Mouse (Mus musculus): ENCODE results near the gene Gm26920.
A peak's percentile ranks its signal among the peaks of the same experiment; 100 is the strongest.
"Not testable (repeated sequence)": the region's sequence is repeated elsewhere in the genome, so short reads cannot be mapped to it uniquely, and the experiment has no call there.

Gene Gm26920

GRCm38 (mm10) chr7:30090092-30090969 lies at the start of gene Gm26920, which contains the start of gene Zfp566:
Gene Gm26920 (minus strand): TSS chr7:30090410.
Gene Zfp566 (minus strand): TSS chr7:30090527.
- peak; percentile 95 to 97 for DNase-seq

GRCm38 (mm10) chr7:30136826-30137225 lies 46.6 kb upstream of the Gm26920 start:
- peak in 1 of 2 experiments; percentile 18 for DNase-seq

- no peak for DNase-seq
Measured at GRCm38 (mm10) chr7:30132396-30132795, 42.2 kb upstream of the Gm26920 start.

DNA sequence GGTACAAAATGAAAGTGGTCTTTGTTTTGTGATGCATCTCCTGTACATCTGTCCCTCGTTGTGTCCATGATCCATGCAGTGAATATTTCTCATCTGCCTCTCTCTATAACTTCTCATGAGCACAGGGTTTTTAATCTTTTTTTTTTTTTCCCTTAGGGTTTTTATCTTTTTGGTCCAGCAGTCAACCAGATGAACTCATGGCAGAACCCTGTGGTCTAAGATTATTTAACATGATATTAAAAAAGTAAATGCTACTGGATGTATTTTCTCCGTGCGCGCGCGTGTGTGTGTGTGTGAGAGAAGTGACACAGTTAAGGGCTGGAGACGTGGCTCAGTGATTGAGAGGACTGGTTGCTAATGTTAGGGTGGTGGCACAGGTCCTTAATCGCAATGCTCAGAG lies 39.7 kb upstream of the Gm26920 start:
- DNase-seq, result no peak

GRCm38 (mm10) chr7:30122188-30122530 lies 31.9 kb upstream of the Gm26920 start:
- no peak for DNase-seq

- peak; percentile 94 to 96 for DNase-seq
Measured at GRCm38 (mm10) chr7:30121308-30122187, 31.3 kb upstream of the Gm26920 start, which contains the start of gene Zfp382. Gene Zfp382 (plus strand): TSS chr7:30121942.

DNA sequence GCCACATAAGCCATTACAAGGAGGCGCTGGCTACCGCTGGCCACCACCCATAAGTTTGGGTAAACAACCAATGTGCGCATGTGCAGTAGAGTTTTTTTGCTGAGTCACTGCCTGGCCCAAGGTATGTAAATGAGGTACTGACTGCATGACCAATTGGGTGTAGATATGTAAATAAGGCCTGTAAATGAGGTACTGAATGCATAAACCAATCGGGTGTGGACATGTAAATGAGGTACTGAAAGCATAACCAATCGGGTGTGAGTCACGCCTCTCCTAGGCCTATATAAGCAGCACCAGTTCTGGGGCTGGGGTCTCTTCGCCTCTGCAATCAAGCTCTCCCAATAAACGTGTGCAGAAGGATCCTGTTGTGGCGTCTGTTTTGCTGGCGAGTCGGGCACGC lies 27.7 kb upstream of the Gm26920 start:
- not testable (repeated sequence) for DNase-seq

GRCm38 (mm10) chr7:30116076-30116475 lies 25.9 kb upstream of the Gm26920 start:
- DNase-seq, result no peak

- DNase-seq, result peak; percentile 77 to 80
Measured at GRCm38 (mm10) chr7:30099297-30099696, 9.1 kb upstream of the Gm26920 start.

DNA sequence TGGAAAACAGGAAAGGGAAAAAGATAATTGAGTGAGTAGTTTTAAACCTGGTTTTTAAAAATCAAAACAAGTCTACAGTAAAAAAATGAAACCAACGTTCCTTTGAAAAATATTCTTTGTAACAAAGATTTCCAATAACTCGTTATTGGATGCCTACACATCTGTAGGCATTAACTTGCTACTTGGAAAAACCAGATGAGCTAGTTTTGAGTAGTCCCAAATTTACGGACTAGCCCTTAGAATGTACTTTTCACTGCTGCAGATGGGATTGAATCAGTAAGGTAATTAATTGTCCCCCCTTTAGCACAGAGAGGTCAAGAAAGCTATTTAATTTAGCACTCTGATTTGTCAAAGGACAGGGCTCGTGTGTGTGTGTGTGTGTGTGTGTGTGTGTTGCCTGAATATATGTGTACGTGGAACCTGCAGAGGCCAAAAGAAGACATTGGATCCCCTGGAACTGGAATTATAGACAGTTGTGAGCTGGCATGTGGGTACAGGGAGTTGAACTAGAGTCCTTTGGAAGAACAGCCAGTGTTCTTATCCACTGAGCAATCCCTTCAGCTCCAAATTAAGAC lies 5.4 kb upstream of the Gm26920 start:
- no peak for DNase-seq

DNA sequence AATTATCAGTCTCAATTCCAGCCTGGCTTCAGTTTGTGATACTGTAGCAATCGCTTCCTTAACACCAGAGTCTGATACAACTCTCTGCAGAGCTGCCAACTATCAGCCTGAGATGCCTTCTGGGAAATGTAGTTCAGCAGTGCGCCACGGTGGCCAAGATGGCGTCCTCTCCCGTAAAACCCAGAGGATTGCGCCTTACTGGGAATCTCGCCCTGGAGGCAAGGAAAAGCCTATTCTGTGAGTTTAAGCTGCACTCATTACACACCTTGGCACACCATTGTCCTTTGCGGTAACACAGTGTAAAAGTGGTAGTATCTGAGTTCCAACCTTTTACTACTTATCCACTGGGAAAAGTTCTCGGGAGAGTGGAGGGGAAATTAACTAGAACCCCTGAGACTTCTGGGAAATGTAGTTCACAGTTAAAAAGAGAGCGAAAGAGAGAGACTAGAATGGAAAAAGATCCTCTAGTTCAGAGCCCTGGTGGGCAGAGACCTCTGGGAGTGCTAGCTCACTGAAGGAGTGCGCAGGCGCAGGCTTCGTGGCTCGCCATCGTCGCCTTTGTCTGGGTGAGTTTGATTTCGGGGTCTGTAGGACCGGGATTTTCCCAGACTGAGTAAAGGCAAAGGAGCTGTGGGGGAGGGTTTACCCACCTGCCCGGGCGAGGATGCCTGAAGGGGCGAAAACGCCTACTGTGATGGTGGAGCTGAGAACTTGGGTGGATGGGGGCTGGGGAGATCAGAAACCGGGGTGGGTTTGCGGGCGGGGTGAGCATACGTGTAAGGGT lies 4.6 kb upstream of the Gm26920 start, which contains the start of gene Zfp260:
Gene Zfp260 (plus strand): TSS at position 132 of the 784 bp plus-strand sequence.
- DNase-seq, result peak; percentile 91 to 92

DNA sequence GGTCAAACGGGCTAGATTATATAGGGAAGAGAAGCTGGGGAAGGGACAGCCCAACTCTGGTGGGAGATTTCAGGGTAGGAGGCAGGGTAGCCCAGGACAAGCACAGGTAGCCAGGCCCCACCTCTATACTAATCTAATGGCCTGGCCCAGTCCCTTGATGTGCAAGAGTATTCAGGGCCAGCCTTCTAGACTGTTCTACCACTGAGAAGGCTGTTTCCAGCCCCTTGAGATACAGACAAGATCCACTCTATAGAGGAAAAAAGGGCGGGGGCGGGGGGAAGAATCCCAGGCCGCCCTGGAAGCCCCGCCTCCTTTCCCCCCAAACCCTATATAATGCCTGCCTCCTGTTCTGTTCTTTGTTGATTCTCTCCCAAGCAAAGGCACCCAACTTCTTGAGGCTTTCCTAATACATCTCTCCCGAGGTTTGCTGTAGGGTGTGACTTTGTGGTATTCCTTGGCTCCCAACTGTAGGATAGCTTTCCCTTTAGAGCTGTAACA lies 3.8 kb upstream of the Gm26920 start:
- DNase-seq, result peak in 1 of 2 experiments; percentile 23

GRCm38 (mm10) chr7:30092666-30093065 lies 2.5 kb upstream of the Gm26920 start:
- no peak for DNase-seq

- DNase-seq, result no peak
Measured at GRCm38 (mm10) chr7:30090970-30091585, 868 bp upstream of the Gm26920 start.

- DNase-seq, result no peak
Measured at GRCm38 (mm10) chr7:30089405-30089804, 805 bp downstream of the Gm26920 start.

DNA sequence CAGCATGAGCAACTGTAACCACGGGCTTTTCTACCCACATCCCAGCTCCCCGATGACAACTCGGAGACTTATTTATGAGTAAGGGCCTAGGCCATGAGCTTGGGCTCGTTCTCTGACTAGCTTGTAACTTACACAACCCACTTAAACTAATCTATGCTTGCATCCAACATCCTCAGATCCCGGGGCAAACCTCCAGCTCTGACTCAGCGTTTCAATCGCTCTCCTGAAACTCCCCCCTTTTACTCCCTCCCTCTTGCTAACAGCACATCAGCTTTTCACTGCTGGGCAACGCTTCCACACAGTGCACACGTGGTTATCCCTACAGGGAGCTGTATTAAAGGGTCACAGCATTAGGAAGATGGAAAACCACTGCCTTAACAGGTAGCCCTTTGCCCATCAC lies 3.7 kb downstream of the Gm26920 start:
- no peak for DNase-seq

- peak; percentile 89 to 91 for DNase-seq
Measured at GRCm38 (mm10) chr7:30072146-30073028, 17.8 kb downstream of the Gm26920 start, which contains the start of gene Zfp82. Gene Zfp82 (minus strand): TSS chr7:30072900.

DNA sequence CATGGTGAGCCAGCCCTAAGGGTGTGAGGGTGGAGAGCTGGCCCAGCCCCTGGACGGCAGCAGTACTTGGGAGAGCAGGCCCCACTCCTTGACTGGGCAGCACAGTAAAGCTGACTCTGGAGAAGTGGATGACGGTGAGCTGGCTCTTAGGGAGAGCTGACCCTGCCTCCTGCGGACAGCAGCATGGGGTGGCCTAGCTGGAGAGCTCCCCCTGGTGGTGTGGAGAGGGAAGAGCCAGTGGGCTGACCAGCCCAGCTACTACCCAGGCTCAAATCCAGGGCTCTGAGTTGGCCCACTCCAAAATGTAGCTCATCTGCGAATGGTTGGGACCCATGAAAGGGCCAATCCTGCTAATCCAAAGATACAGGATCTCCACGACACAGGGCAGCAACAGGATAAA lies 25.6 kb downstream of the Gm26920 start:
- no peak for DNase-seq

- DNase-seq, result peak in 1 of 2 experiments; percentile 14
Measured at GRCm38 (mm10) chr7:30062478-30062877, 27.7 kb downstream of the Gm26920 start.

DNA sequence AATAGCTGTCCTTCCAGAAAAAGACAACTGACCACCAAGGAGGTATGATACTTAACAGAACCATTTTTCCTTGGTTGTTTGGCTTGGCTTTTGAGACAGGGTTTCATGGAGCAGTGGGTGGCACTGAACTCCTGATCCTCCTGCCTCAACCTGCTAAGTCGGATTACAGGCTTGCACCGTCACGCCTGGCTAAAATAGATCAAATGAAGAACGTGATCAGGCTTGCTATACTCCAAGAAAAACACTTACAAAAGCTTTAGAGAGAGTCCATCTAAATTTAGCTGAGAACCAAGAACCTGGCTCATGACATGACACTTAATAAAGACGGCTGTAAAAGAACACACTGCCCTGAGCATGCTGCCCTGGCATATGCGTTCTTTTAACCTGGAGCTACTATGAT lies 29.9 kb downstream of the Gm26920 start:
- no peak for DNase-seq

Measured in cerebellum, adult 18-20 months (tissue).